Mouse (Mus musculus) mouse embryonic stem cell (cell line): ENCODE measurements at regions not wholly inside any gene's neighbourhood (a gene's known extent, or its start where the extent isn't known, plus 50 kb on each side); places are given as distances from the start of the nearest gene placed in this dataset.

Experiments
- in situ Hi-C, 2 experiments: fragments of 300-500 bp; cut with MboI; formaldehyde crosslinking; loops; 1 replicate in 1 of 2; 3 replicates in 1 of 2; pipeline ENCODE4 v1.14.3; 2019 to 2020; ENCODE audit warnings: low sequenced_read_pairs in 2 of 2, low pct_unique_long_range_greater_than_20kb in 1 of 2, mixed read lengths in 1 of 2; ENCODE audit not compliant: unreplicated experiment in 1 of 2

GRCm38 (mm10) chr13:40652916-40653315, 85.3 kb downstream of the Tfap2a start:
- in situ Hi-C loops, result no loop called here

- in situ Hi-C loops, result no loop called here
Observed at GRCm38 (mm10) chr13:40651056-40651455, 87.1 kb downstream of the Tfap2a start.

- in situ Hi-C loops, result no loop called here
Observed at GRCm38 (mm10) chr13:40650036-40650709, 88.0 kb downstream of the Tfap2a start.

DNA sequence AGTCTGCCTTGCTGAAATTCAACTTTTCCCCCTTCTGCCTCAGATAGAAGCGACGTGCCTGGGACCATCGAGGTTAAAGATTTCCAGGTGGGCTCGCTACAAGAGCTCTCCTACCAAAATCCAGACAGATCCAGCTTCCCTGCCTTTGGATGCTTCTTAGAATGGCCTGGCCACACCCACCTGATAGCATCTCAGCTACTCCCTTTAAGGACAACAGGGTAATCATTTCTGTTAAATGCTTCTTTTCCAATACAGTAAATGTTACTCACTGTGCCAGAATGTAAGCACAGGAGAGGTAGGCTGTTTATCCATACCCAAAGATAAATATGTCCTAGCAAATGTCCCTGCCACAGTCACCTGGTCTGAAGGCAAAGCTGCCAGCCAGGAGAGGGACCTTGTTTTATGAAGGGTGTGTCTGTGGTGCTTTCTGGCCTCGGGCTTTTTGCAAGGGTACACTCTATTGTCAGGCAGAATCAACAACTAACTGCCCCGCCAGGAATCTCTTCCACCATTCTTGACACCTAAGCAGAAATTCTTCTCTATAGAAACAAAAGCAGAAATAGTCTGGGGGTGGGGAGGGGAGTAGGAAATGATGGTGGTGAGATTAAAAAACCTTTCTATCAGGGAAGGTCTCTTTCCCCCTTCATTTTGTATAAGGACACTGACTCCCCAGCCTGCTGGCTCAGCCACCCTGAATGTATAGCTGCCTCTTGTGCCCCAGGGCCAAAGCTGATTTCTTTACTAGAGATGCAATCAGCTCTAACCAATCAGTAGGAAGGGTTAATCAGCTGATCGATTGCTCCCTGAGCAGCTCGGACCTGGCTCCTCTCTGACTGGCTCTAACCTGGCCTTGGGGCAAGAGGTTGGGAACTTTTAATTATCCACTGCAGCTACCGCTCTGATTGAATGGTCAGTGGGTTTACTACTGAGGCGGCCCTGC, 88.8 kb downstream of the Tfap2a start:
- in situ Hi-C loops, result no loop called here

DNA sequence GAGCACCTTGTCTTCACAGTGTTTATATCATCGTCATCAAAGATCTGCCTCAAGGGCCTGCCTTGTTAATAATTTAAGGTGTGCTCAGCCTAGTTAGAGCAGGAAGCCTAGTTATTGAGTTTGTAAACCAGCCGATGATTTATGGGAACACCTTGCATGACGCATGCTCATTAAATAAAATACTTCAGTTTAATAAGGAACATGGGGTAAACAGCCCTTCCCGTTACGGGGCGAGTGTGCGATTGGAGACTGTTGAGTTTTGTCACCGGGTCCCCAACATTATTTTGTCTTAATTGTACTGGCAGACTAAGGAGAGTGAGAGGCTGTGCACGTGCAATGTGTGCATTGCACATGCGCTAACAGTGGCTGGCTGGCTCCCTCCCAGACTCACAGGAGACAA, 92.0 kb downstream of the Tfap2a start:
- in situ Hi-C loops, result no loop called here

GRCm38 (mm10) chr13:40645646-40646045, 92.5 kb downstream of the Tfap2a start:
- in situ Hi-C loops, result no loop called here

DNA sequence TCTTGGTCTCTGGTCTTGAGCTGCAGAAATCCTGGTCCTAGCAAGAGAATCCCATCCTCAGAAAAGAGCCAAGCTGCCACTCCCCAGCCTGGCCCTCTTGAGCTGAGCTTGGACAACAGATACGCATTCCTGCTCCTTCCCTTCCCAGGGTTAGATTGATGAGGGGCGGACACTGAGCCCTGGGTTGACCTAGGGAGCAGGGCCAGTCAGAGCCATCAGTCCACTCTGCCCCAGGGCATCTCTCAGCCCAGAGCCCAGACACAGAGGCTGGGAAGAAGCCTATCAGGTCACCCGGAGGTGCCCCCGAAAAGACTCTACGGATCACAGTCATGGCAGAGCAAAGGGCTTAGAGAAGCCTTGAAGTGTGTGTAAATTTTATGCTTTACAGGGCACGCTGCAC, 95.2 kb downstream of the Tfap2a start:
- in situ Hi-C loops, result no loop called here

DNA sequence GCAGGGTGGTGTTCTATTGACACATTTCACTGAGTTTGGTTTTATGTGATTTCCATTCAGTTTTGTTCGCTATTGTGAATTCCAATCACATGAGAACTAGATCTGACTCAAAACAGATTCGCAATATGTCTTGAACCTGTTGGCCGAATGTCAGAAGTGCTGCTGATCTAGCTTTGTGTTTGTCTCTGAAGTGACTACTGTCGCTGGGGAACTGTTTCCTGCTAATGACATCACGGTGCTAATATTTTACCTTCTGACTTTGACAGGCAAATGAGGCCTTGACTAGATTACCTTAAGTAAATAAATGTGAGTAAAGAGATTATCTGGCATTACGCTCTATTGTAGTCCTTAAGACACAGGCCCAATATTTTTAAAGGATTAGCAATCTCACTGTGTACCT, 100.9 kb downstream of the Tfap2a start:
- in situ Hi-C loops, result no loop called here

DNA sequence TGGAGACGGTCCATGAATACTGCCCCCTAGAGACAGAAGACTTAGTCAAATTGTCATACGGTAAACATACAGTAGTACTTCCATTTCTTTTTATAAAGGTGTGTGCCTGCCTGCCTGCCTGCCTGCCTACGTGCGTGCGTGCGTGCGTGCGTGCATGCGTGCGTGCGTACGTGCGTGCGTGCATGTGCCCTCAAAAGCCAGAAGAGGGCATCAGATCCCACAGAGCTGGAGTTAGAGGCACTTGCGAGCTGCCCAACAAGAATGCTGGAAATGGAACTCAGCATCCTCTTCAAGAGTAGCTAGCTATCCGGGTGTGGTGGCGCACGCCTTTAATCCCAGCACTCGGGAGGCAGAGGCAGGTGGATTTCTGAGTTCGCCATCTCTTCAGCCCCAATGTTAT, 120.3 kb downstream of the Tfap2a start:
- in situ Hi-C loops, result loop anchor here (5.0 to 10.0 kb wide), 2 partner anchors 114 to 117 kb away; partner anchors contain the start of gene Tfap2a (in 1 of the 2)

DNA sequence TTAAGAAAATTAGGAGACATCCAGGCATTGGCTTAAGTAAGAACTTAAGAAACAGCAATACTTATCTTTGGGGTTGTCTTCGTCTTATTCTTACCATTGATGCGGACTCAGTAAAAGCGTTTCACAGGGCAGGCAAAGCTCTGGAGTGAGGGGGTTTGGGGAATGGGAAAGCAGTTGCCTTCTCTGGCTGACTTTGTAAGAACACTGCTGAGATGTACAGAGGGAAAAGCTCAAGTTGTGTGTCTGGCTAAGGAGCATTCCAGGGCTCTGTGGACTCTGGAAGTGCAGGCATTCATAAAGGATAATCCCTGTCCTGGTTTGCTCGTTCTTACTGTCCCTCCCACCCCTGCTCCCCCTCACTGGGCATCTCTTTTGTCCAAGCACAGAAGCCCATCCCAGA, 129.7 kb downstream of the Tfap2a start:
- in situ Hi-C loops, result no loop called here

- in situ Hi-C loops, result no loop called here
Observed at GRCm38 (mm10) chr13:40606405-40607271, 131.5 kb downstream of the Tfap2a start.

DNA sequence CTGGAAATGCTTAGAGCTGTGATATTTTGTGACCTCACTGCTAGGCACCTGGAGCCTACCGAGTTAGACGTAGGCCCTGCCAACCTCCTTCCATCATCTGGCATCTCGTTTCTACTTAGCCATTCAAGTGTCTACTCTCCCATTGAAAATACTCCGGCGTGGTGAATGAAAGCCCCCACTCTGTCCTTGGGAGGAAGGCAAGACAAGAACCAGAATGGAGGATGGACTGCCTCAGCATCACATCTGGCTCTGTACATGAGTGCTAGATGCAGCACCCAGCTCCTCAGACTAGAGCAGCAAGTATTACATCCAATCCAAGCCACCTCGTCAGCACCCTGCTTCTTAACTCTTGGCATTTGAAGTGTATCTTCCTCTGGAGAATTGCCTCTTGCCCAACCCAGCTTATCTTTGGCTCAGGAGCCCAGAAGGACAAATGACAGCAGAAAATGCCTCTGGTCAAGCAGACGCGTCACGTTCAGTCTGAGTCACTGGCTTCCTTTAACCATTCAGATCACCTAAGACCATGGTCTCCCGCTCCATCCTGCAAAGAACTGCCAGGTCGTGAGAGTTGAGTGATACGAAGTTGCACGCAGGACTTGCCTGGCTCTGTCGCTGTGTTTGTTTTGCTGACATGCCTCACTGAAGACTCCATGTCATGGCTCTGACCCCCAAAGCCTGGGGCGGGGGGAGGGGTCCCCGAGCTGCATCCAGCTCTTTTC, 132.3 kb downstream of the Tfap2a start:
- in situ Hi-C loops, result no loop called here

- in situ Hi-C loops, result no loop called here
Observed at GRCm38 (mm10) chr13:40574981-40575745, 163.0 kb downstream of the Tfap2a start.

DNA sequence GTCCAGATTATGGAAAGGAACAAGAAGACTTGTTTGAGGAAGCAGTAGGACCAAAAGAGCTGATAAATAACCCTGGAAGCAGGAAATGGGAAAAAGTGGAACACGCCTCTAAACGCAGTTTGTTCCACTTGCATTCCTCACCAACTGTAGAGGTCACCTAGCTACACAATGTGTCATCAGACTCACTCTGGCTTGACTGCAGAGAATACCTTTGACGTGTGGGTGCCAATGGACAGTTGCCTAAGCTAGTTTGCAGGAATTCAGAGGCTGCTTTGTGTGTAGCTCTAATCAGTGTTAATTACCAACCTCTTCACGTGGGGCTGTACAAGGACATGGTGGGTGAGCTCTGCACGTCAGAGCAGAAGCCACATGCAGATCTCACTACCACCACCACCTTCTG, 168.7 kb downstream of the Tfap2a start:
- in situ Hi-C loops, result no loop called here

- in situ Hi-C loops, result no loop called here
Observed at GRCm38 (mm10) chr13:40567821-40568220, 170.4 kb downstream of the Tfap2a start.

DNA sequence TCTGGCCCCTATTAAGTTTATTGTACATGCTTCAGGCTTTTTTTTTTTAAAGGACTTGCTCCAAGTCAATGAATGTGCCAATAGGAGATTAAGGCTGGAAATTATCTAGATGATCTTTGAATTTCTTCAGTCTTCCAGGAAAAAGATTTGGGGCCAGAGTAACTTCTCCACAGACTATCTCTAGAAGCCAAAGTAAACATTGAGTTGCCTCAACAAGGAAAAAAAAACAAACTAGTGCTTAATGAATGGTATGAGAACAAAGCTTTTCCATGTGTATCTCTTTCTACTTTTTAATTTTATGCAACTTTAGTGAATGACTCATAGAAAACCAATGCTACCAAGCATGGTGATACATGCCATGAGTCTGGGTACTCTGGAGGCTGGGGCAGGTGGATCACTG, 173.8 kb downstream of the Tfap2a start:
- in situ Hi-C loops, result no loop called here

DNA sequence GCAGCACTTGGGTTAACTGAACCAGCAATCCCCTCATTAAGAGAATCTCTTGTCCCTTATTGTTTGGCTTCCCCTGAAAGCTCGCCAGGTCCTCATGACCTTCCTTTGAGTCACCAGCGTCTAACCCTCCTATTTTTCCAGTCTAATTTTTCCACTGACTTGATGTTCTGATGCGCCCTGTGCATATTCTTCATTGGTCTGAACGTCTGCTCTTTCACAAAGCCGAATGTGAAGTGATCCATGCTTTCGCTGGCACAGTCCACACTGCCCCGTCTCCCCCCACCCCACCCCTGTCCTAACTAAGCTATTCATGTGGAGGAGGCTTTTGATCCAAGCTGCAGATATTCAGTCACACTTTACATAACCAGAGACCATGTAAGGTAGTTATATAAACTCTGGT, 183.8 kb downstream of the Tfap2a start:
- in situ Hi-C loops, result no loop called here

DNA sequence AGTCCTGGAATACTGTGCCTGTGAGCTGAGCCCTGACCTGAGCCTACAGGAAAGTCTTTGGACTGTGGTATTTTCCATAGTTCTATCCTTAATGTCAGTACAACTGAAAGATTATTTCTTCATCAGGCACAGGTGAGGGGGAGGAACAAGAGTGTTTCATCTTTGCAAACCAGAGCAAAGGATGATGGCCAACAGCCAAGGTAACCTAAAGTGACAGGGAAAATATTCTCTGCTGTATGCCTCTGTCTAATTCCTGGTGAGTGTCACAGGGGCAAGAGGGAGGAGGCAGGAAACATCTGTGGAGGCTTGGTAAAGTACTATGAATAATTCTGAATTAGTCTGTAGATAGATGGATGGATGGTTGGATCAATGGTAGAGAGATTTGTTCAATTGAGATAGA, 164.3 kb upstream of the Ofcc1 start:
- in situ Hi-C loops, result no loop called here
